Mouse (Mus musculus): Measurements from ENCODE around the gene Fam49a. TPM values are rescaled to one million over a fixed set of nuclear protein-coding genes. Genes with fewer than 3 reads are reported as not detected.
A peak's percentile ranks its signal among the peaks of the same experiment; 100 is the strongest.
"Not testable (repeated sequence)": the region's sequence is repeated elsewhere in the genome, so short reads cannot be mapped to it uniquely, and the experiment has no call there.

Fam49a gene
- polyA plus RNA-seq, 1 experiment from 2014 or later: 66.3 TPM

- DNase-seq (ENCODE audit: low spot score) (peak; percentile 37), ATAC-seq (ENCODE audit: low FRiP score) (peak; percentile 82)
- H3K9me3 ChIP-seq (ENCODE audit: control insufficient read depth, low read length): no peaks in the 10 kb centered on the region
- no peaks in the 10 kb centered on the region for H3K36me3 ChIP-seq (replicated peaks; ENCODE audit: control insufficient read depth, insufficient read depth)
- H3K4me3 ChIP-seq (replicated peaks; ENCODE audit: low read length): no peak overlapping the region
- no peak overlapping the region for H3K4me2 ChIP-seq (replicated peaks)
- 11% methylated on average over 5 of the region's 5 CpGs for WGBS
- H3K27ac ChIP-seq: 0 out of 2 replicates have a peak overlapping the region, but pooled peaks have one; percentile 4
- H3K9ac ChIP-seq: no peak overlapping the region
- H3K4me1 ChIP-seq (replicated peaks; ENCODE audit: control insufficient read depth, insufficient read depth, low read length): peaks cover 15% of the 10 kb centered on the region; the same call in 1 of the 2 replicates
- H3K27me3 ChIP-seq (ENCODE audit: control insufficient read depth, insufficient read depth, low read length): no peaks in the 10 kb centered on the region
Observed at GRCm38 (mm10) chr12:12315011-12315410, 53.1 kb downstream of the Fam49a start.

DNA sequence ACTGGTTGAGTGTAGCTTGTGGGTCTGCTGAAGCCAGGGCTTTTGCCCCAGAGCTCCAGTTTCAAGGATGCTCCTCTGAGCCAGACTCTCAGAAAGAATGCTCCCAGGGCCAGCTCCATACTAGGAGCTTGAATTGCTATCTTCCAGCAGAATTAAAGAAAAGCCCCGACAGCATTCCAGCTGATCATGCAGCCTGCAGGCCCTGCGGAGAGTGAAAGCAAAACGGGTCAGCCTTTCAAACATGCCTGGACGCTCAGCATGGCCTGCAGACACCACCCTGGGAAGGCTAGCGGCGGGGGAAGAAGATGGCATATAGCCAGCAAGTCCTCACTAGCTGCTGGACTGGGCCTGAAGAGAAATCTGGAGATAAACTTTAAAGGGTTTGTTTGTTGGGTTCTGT lies 55.0 kb downstream of the Fam49a start:
- H3K36me3 ChIP-seq (replicated peaks; ENCODE audit: control insufficient read depth, insufficient read depth): no peaks in the 10 kb centered on the region
- H3K4me2 ChIP-seq (replicated peaks): no peak overlapping the region
- H3K4me1 ChIP-seq (replicated peaks; ENCODE audit: control insufficient read depth, insufficient read depth, low read length): peaks cover 15% of the 10 kb centered on the region; the same call in 1 of the 2 replicates
- H3K27ac ChIP-seq: no peak overlapping the region
- DNase-seq (ENCODE audit: low spot score): no peak
- H3K9ac ChIP-seq: no peak overlapping the region
- no peaks in the 10 kb centered on the region for H3K9me3 ChIP-seq (ENCODE audit: control insufficient read depth, low read length)
- no peak overlapping the region for H3K4me3 ChIP-seq (replicated peaks; ENCODE audit: low read length)
- no peak for ATAC-seq (ENCODE audit: low FRiP score)
- no peaks in the 10 kb centered on the region for H3K27me3 ChIP-seq (ENCODE audit: control insufficient read depth, insufficient read depth, low read length)
- WGBS: 39% methylated on average over 6 of the region's 6 CpGs

DNA sequence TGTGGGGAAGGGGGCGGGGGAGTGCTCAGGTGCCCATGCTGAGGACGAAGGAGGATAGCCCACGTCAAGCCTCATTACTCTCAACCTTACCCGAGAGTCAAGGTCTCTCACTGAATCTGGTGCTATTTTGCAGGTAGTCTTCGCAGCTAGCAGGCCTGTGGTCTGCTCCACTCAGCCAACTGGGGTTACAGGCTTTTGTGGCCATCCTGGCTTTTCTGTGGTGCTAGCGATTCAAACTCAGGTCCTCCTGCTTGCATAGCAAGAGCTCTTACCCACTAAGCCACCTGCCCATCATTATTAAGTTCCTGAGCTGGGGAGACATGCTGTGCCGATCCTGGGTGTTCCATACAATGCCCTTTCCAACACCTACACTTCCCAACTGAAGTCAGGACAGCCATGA lies 55.7 kb downstream of the Fam49a start:
- H3K27ac ChIP-seq: no peak overlapping the region
- ATAC-seq (ENCODE audit: low FRiP score) (no peak), DNase-seq (ENCODE audit: low spot score) (no peak)
- WGBS: 71% methylated on average over 7 of the region's 7 CpGs
- no peak overlapping the region for H3K4me2 ChIP-seq (replicated peaks)
- H3K4me1 ChIP-seq (replicated peaks; ENCODE audit: control insufficient read depth, insufficient read depth, low read length): peaks cover 15% of the 10 kb centered on the region; the same call in 1 of the 2 replicates
- no peaks in the 10 kb centered on the region for H3K27me3 ChIP-seq (ENCODE audit: control insufficient read depth, insufficient read depth, low read length)
- H3K9me3 ChIP-seq (ENCODE audit: control insufficient read depth, low read length): no peaks in the 10 kb centered on the region
- no peaks in the 10 kb centered on the region for H3K36me3 ChIP-seq (replicated peaks; ENCODE audit: control insufficient read depth, insufficient read depth)
- H3K4me3 ChIP-seq (replicated peaks; ENCODE audit: low read length): no peak overlapping the region
- no peak overlapping the region for H3K9ac ChIP-seq

DNA sequence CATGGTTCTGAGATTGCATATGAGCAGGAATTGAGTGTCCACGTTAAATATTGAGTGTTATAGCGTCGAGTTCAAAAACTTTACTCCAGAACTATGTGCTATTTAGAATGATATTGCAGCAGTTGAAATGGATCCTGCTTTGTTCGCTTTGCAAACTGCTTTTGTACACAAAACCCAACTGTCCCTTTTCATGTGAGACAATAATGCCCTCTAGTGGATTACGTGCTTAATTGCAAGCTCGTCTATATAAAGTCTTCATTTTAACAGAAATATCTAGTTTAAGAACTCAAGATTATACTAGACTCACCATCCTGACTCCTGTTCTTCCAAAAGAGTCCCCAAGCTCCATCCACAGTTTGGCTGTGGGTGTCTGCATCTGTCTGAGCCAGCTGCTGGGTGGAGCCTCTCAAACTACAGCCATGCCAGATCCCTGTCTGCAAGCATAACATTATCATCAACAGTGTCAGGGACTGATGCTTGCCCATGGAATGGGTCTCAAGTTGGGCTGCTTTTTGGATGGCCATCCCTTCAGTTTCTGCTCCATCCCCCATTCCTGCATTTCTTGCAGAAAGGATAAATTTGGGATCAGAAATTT lies 56.3 kb downstream of the Fam49a start:
- Histone ChIP-seq H3K4me2 (replicated peaks) (no peak overlapping the region), H3K36me3 (replicated peaks; ENCODE audit: control insufficient read depth, insufficient read depth) (no peaks in the 10 kb centered on the region), H3K4me1 (replicated peaks; ENCODE audit: control insufficient read depth, insufficient read depth, low read length) (peaks cover 15% of the 10 kb centered on the region; the same call in 1 of the 2 replicates), H3K9ac (no peak overlapping the region), H3K27me3 (ENCODE audit: control insufficient read depth, insufficient read depth, low read length) (no peaks in the 10 kb centered on the region), H3K27ac (no peak overlapping the region), H3K4me3 (replicated peaks; ENCODE audit: low read length) (no peak overlapping the region), H3K9me3 (ENCODE audit: control insufficient read depth, low read length) (no peaks in the 10 kb centered on the region)
- DNase-seq (ENCODE audit: low spot score) (peak; percentile 87), ATAC-seq (ENCODE audit: low FRiP score) (no peak)
- WGBS: 3% methylated on average over 6 of the region's 6 CpGs

- H3K36me3 ChIP-seq (replicated peaks; ENCODE audit: control insufficient read depth, insufficient read depth): no peaks in the 10 kb centered on the region
- no peak overlapping the region for H3K27ac ChIP-seq
- ATAC-seq (ENCODE audit: low FRiP score): no peak
- 85% methylated on average over 2 of the region's 2 CpGs for WGBS
- H3K9ac ChIP-seq: no peak overlapping the region
- no peak for DNase-seq (ENCODE audit: low spot score)
- H3K27me3 ChIP-seq (ENCODE audit: control insufficient read depth, insufficient read depth, low read length): no peaks in the 10 kb centered on the region
- no peak overlapping the region for H3K4me3 ChIP-seq (replicated peaks; ENCODE audit: low read length)
- H3K9me3 ChIP-seq (ENCODE audit: control insufficient read depth, low read length): no peaks in the 10 kb centered on the region
- H3K4me2 ChIP-seq (replicated peaks): no peak overlapping the region
- H3K4me1 ChIP-seq (replicated peaks; ENCODE audit: control insufficient read depth, insufficient read depth, low read length): peaks cover 12% of the 10 kb centered on the region; the same call in 1 of the 2 replicates
Observed at GRCm38 (mm10) chr12:12320693-12321092, 58.8 kb downstream of the Fam49a start.

- WGBS: 78% methylated on average over 3 of the region's 3 CpGs
- Histone ChIP-seq H3K9me3 (ENCODE audit: control insufficient read depth, low read length) (no peaks in the 10 kb centered on the region), H3K4me2 (replicated peaks) (no peak overlapping the region), H3K27me3 (ENCODE audit: control insufficient read depth, insufficient read depth, low read length) (no peaks in the 10 kb centered on the region), H3K4me3 (replicated peaks; ENCODE audit: low read length) (no peak overlapping the region), H3K4me1 (replicated peaks; ENCODE audit: control insufficient read depth, insufficient read depth, low read length) (peaks cover 12% of the 10 kb centered on the region; the same call in 1 of the 2 replicates), H3K9ac (no peak overlapping the region), H3K27ac (no peak overlapping the region), H3K36me3 (replicated peaks; ENCODE audit: control insufficient read depth, insufficient read depth) (no peaks in the 10 kb centered on the region)
- DNase-seq (ENCODE audit: low spot score): no peak
- ATAC-seq (ENCODE audit: low FRiP score): no peak
Observed at GRCm38 (mm10) chr12:12321111-12321510, 59.2 kb downstream of the Fam49a start.

DNA sequence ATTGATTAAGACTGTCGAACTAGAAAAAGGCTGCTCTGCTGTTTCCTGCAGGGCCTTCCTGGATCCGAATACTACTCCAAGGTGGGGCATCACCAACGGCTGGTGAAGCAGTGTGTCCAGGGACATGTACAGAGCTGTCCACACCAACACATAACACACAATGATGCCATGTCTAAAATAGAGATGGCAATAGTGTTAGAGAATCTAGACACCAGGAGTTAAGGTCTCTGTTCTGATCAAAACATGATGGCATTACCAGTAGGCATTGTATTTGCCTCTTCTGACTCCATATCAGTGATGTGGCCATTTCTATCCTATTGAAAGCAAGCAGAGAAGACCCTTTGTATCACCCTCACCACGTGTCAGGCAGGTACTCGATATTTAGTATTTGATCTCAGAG lies 61.1 kb downstream of the Fam49a start:
- DNase-seq (ENCODE audit: low spot score) (no peak), ATAC-seq (ENCODE audit: low FRiP score) (peak; percentile 1; the same call in 1 of the 2 replicates)
- H3K4me2 ChIP-seq (replicated peaks): no peak overlapping the region
- 77% methylated on average over 5 of the region's 5 CpGs for WGBS
- no peak overlapping the region for H3K9ac ChIP-seq
- no peak overlapping the region for H3K27ac ChIP-seq
- no peaks in the 10 kb centered on the region for H3K27me3 ChIP-seq (ENCODE audit: control insufficient read depth, insufficient read depth, low read length)
- no peaks in the 10 kb centered on the region for H3K36me3 ChIP-seq (replicated peaks; ENCODE audit: control insufficient read depth, insufficient read depth)
- H3K9me3 ChIP-seq (ENCODE audit: control insufficient read depth, low read length): no peaks in the 10 kb centered on the region
- H3K4me1 ChIP-seq (replicated peaks; ENCODE audit: control insufficient read depth, insufficient read depth, low read length): 0 out of 2 replicates have a peak, but pooled peaks cover 5% of the 10 kb centered on the region
- H3K4me3 ChIP-seq (replicated peaks; ENCODE audit: low read length): no peak overlapping the region

GRCm38 (mm10) chr12:12323616-12324223 lies 61.8 kb downstream of the Fam49a start:
- Histone ChIP-seq H3K27ac (peak overlapping the region; percentile 94), H3K36me3 (replicated peaks; ENCODE audit: control insufficient read depth, insufficient read depth) (no peaks in the 10 kb centered on the region), H3K27me3 (ENCODE audit: control insufficient read depth, insufficient read depth, low read length) (no peaks in the 10 kb centered on the region), H3K4me1 (replicated peaks; ENCODE audit: control insufficient read depth, insufficient read depth, low read length) (0 out of 2 replicates have a peak, but pooled peaks cover 5% of the 10 kb centered on the region), H3K9ac (peak overlapping the region; percentile 66), H3K4me2 (replicated peaks) (peak overlapping the region; percentile 61), H3K9me3 (ENCODE audit: control insufficient read depth, low read length) (no peaks in the 10 kb centered on the region), H3K4me3 (replicated peaks; ENCODE audit: low read length) (peak overlapping the region; percentile 28)
- WGBS: 12% methylated on average over 18 of the region's 18 CpGs
- peak; percentile 94 for ATAC-seq (ENCODE audit: low FRiP score)
- peak; percentile 96 for DNase-seq (ENCODE audit: low spot score)

DNA sequence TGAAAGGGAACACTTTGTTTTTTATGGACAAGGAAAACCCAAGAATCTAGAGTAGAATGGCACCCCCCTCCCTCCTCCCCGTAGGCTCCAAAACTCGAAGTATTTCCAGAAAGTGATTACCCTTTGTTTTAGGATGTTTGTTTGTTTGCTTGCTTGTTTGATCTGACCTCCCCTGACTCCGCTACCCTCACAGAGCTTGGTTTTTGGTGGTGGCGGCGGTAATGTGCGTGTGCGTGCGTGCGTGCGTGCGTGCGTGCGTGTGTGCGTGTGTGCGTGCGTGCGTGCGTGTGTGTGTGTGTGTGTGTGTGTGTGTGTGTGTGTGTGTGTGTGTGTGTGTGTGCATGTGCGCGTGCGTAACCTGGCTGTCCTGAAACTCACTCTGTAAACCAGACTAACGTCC lies 62.3 kb downstream of the Fam49a start:
- 88% methylated on average over 20 of the region's 22 CpGs for WGBS
- not testable (repeated sequence) for H3K36me3 ChIP-seq (replicated peaks; ENCODE audit: control insufficient read depth, insufficient read depth)
- peak overlapping the region; percentile 66; the same call in 1 of the 2 replicates for H3K9ac ChIP-seq

More for the DNA sequence above, 62.3 kb downstream of the Fam49a start:
- not testable (repeated sequence) for H3K9me3 ChIP-seq (ENCODE audit: control insufficient read depth, low read length); ATAC-seq (ENCODE audit: low FRiP score); H3K4me1 ChIP-seq (replicated peaks; ENCODE audit: control insufficient read depth, insufficient read depth, low read length); DNase-seq (ENCODE audit: low spot score); H3K27me3 ChIP-seq (ENCODE audit: control insufficient read depth, insufficient read depth, low read length)
- peak overlapping the region; percentile 61 for H3K4me2 ChIP-seq (replicated peaks)
- H3K4me3 ChIP-seq (replicated peaks; ENCODE audit: low read length): peak overlapping the region; percentile 28
- H3K27ac ChIP-seq: peak overlapping the region; percentile 94
